Mouse (Mus musculus): Measurements from ENCODE around the gene Mylk4.

GRCm38 (mm10) chr13:32828886-32829285 lies 45.1 kb upstream of the Mylk4 start:
- TF ChIP-seq CTCF (IDR thresholded peaks at IDR 0.05; ENCODE audit: control insufficient read depth, insufficient read depth, low read length) (no peak), POLR2A (IDR thresholded peaks at IDR 0.05; ENCODE audit: borderline replicate concordance, control insufficient read depth, low read depth, low read length) (no peak)
